Mouse (Mus musculus) B cell, adult 2 months (primary cell): ENCODE measurements around the gene Lrrc27.

ENCODE experiments used
- DNase-seq, 2 experiments: peaks; one replicate each; pipeline ENCODE4 v3.0.0; 2022

Gene Lrrc27

GRCm38 (mm10) chr7:139276150-139276549, 63.4 kb downstream of the Lrrc27 start:
- no peak for DNase-seq

- no peak for DNase-seq
Measured at GRCm38 (mm10) chr7:139277536-139277935, 64.7 kb downstream of the Lrrc27 start.

- DNase-seq, result no peak
Measured at GRCm38 (mm10) chr7:139279571-139279970, 66.8 kb downstream of the Lrrc27 start.

- DNase-seq, result no peak
Measured at GRCm38 (mm10) chr7:139280044-139280443, 67.3 kb downstream of the Lrrc27 start.

GRCm38 (mm10) chr7:139281195-139281594, 68.4 kb downstream of the Lrrc27 start:
- no peak for DNase-seq

- no peak for DNase-seq
Measured at GRCm38 (mm10) chr7:139282037-139282436, 69.2 kb downstream of the Lrrc27 start.

GRCm38 (mm10) chr7:139285295-139285943, 72.6 kb downstream of the Lrrc27 start:
- no peak for DNase-seq

GRCm38 (mm10) chr7:139288540-139288939, 75.8 kb downstream of the Lrrc27 start:
- no peak for DNase-seq
